Mouse (Mus musculus) midbrain, postnatal 0 days (tissue): ENCODE results near the gene Arfgef3. TPM values are rescaled to one million over a fixed set of nuclear protein-coding genes. Genes with fewer than 3 reads are reported as not detected.

Experiments used
- ATAC-seq: fragments of 200-750 bp; cut with Nextera tagmentation; 2 replicates; pipeline ENCODE4 v1.8.0; 2017; ENCODE audit warnings: moderate number of reproducible peaks, mild to moderate bottlenecking, moderate TSS enrichment, moderate library complexity; ENCODE audit not compliant: low FRiP score
- DNase-seq: peaks from one replicate; pipeline ENCODE4 v3.0.0-alpha.2; 2015; ENCODE audit warnings: low spot score
- H3K27ac ChIP-seq: fragments of 300-500 bp; sonication (generic); 2 replicates; pipeline ENCODE4 v1.5.1; 2014; ENCODE audit warnings: low read depth, mild to moderate bottlenecking, low read length, mixed read lengths
- H3K27me3 ChIP-seq: fragments of 300-500 bp; sonication (generic); 2 replicates; pipeline ENCODE4 v1.6.1; 2014; ENCODE audit warnings: low read length, control low read depth, mixed read lengths; ENCODE audit not compliant: insufficient read depth
- H3K36me3 ChIP-seq: fragments of 300-500 bp; sonication (generic); 2 replicates; pipeline ENCODE4 v1.6.1; 2014; ENCODE audit warnings: low read length, control low read depth, mixed read lengths; ENCODE audit not compliant: insufficient read depth
- H3K4me1 ChIP-seq: fragments of 300-500 bp; sonication (generic); 2 replicates; pipeline ENCODE4 v1.6.1; 2014; ENCODE audit warnings: mild to moderate bottlenecking, control low read depth, antibody characterized with exemption, low read length, mixed read lengths; ENCODE audit not compliant: insufficient read depth
- H3K4me2 ChIP-seq: fragments of 300-500 bp; sonication (generic); 2 replicates; pipeline ENCODE4 v1.6.1; 2014; ENCODE audit warnings: low read depth, mild to moderate bottlenecking, low read length, mixed read lengths; ENCODE audit not compliant: poor library complexity, severe bottlenecking
- H3K4me3 ChIP-seq: fragments of 300-500 bp; sonication (generic); 2 replicates; pipeline ENCODE4 v1.5.1; 2014; ENCODE audit warnings: low read depth, mild to moderate bottlenecking, low read length, moderate library complexity
- H3K9ac ChIP-seq: fragments of 300-500 bp; sonication (generic); replicated peaks from 2 replicates; pipeline ENCODE4 v1.6.1; 2014; ENCODE audit warnings: mild to moderate bottlenecking, low read length, moderate library complexity, mixed read lengths; ENCODE audit not compliant: poor library complexity, severe bottlenecking
- H3K9me3 ChIP-seq: fragments of 300-500 bp; sonication (generic); 2 replicates; pipeline ENCODE4 v1.6.1; 2016; ENCODE audit warnings: low read length, control low read depth
- CTCF ChIP-seq: IDR thresholded peaks from 2 replicates; pipeline ENCODE4 v1.5.1; 2016; ENCODE audit warnings: antibody characterized with exemption, mild to moderate bottlenecking
- WGBS: fragments of 180-500 bp; shearing (Covaris S2); extraction: QIAGEN DNeasy Blood & Tissue Kit; methylation state at CpG from one replicate; pipeline ENCODE4 v1.1.7; 2014; 5-methylcytosine and 5-hydroxymethylcytosine counted together
- polyA plus RNA-seq: library from polyadenylated mRNA; unstranded; fragments of >200 nt; fragmentation: Nextera tagmentation; extraction: Ambion mirVana; gene quantifications from 2 replicates; pipeline ENCODE4 v1.2.1, GENCODE M21; 2015
- total RNA-seq: library from RNA; depleted of rRNA; stranded (reverse); fragments of >200 nt; gene quantifications from 2 replicates; pipeline ENCODE4 v1.2.3, GENCODE M21; 2014; rRNA removed

The Arfgef3 gene
- 37.4 and 40.9 TPM in 2 replicates for total RNA-seq
- 5.4 and 6.2 TPM in 2 replicates for polyA plus RNA-seq

GRCm38 (mm10) chr10:18743286-18744142 lies at the start of gene Arfgef3:
Gene Arfgef3 (minus strand): TSS chr10:18743949.
- WGBS, result under 1% methylated on average over 50 of the region's 50 CpGs
- no peak; the same call in 1 of the 2 replicates for TF ChIP-seq CTCF
- DNase-seq (peak; percentile 73), ATAC-seq (peak; percentile 85)
- peak within 1 kb of the TSS; percentile 95 for H3K27ac ChIP-seq
- no peaks in the 10 kb centered on the region for H3K9me3 ChIP-seq
- no peaks in the 10 kb centered on the region for H3K4me1 ChIP-seq
- no peaks in the 10 kb centered on the region for H3K36me3 ChIP-seq
- no peaks in the 10 kb centered on the region for H3K27me3 ChIP-seq
- peak within 1 kb of the TSS; percentile 89 for H3K9ac ChIP-seq
- peak within 1 kb of the TSS; percentile 79 for H3K4me3 ChIP-seq
- peak within 1 kb of the TSS; percentile 68 for H3K4me2 ChIP-seq

GRCm38 (mm10) chr10:18790063-18790462 lies 46.3 kb upstream of the Arfgef3 start:
- no peak overlapping the region for H3K9ac ChIP-seq
- TF ChIP-seq CTCF, result no peak
- DNase-seq (no peak), ATAC-seq (no peak)
- no peaks in the 10 kb centered on the region for H3K4me1 ChIP-seq
- 84% methylated on average over 4 of the region's 4 CpGs for WGBS
- H3K9me3 ChIP-seq, result no peaks in the 10 kb centered on the region
- H3K36me3 ChIP-seq, result no peaks in the 10 kb centered on the region
- no peak overlapping the region for H3K4me3 ChIP-seq
- H3K4me2 ChIP-seq, result no peak overlapping the region
- H3K27ac ChIP-seq, result no peak overlapping the region
- no peaks in the 10 kb centered on the region for H3K27me3 ChIP-seq

DNA sequence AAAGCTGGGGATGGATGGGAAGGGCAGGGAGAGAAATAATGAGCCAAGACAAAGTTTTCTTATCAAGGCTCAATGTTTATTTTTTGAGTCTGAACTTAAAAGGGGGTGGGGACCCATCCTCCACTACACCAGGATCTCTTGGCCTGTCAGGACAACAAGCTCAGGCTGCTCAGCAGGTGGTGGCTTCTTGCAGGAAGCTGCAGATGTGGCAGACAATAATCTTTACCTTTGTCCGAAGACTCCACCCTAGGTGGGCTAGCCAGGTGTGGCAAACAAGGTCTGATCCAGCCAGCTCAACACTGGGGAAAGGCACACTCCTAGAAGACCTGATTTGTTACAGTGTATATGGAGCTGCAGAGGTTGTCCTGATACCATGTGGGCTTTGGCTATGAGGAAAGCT lies 44.9 kb upstream of the Arfgef3 start:
- ATAC-seq (no peak), DNase-seq (no peak)
- no peaks in the 10 kb centered on the region for H3K4me1 ChIP-seq
- H3K36me3 ChIP-seq, result no peaks in the 10 kb centered on the region
- 60% methylated on average over 1 of the region's 1 CpGs for WGBS
- no peaks in the 10 kb centered on the region for H3K27me3 ChIP-seq
- H3K27ac ChIP-seq, result no peak overlapping the region
- no peak overlapping the region for H3K4me2 ChIP-seq
- no peak for TF ChIP-seq CTCF
- no peak overlapping the region for H3K9ac ChIP-seq
- no peaks in the 10 kb centered on the region for H3K9me3 ChIP-seq
- no peak overlapping the region for H3K4me3 ChIP-seq

DNA sequence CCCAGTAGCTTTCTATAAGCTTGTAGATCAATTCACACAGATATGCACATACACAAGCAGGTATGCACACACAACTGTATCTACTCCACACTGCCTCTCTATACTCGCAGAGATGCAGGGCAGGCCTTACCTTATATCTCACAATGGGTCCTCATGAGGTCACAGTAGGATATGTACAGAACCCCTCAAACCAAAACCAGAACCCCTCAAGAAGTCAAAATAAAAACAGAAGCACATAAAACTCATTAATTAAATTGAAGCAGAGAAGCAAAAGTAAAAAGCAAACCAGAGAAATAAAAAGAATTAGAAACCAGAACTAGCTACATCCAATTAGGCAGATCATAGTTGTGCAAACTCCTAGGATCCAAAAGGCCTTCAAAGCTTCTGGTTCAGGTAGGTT lies 42.9 kb upstream of the Arfgef3 start, which contains the start of gene Gm4922:
TSS of gene Gm4922 (minus strand) at position 101 of the 400 bp plus-strand sequence.
- Histone ChIP-seq H3K4me3 (no peak within 1 kb of the TSS), H3K9ac (no peak within 1 kb of the TSS), H3K36me3 (no peaks in the 10 kb centered on the region), H3K27me3 (no peaks in the 10 kb centered on the region), H3K27ac (no peak within 1 kb of the TSS), H3K4me1 (no peaks in the 10 kb centered on the region), H3K4me2 (no peak within 1 kb of the TSS), H3K9me3 (no peaks in the 10 kb centered on the region)
- ATAC-seq, result no peak
- TF ChIP-seq CTCF, result no peak
- no peak for DNase-seq
- WGBS, result 88% methylated on average over 1 of the region's 1 CpGs

- Histone ChIP-seq H3K9ac (no peak overlapping the region), H3K27me3 (no peaks in the 10 kb centered on the region), H3K4me1 (no peaks in the 10 kb centered on the region), H3K27ac (no peak overlapping the region), H3K36me3 (no peaks in the 10 kb centered on the region), H3K4me2 (no peak overlapping the region), H3K9me3 (no peaks in the 10 kb centered on the region), H3K4me3 (no peak overlapping the region)
- ATAC-seq (no peak), DNase-seq (no peak)
- TF ChIP-seq CTCF, result no peak
- 69% methylated on average over 3 of the region's 3 CpGs for WGBS
These were observed 33.8 kb upstream of the Arfgef3 start for GRCm38 (mm10) chr10:18777546-18777945.

DNA sequence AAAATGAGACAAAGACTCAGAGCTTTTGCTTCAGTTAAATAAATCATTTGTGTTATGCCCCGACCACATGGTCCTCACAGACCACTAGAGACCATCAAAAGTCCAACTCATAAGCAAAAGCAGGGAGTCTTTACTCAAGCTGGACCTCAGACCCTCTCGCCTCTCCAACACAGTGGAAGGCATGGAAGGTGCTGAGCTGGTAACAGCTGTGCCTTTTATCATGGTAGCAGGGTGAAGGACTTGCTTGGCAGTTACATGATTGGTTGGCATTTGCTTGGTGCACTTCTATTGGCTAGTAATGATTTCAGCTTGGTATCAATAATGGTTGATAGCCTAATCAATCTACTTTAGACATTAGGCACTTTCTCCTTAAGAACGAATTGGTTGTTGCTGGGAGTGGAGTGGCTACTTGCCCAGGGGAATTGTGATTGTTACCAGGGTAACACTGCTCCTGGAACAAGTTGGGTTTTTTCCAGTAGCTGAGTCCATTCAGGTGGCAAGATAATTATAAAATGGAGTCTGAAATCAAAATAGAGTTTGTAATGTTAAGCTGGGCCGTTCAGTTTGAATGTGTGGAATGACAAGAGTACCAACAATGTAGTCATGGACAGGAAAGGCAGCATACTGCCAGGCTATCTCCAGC lies 28.9 kb upstream of the Arfgef3 start:
- 71% methylated on average over 4 of the region's 4 CpGs for WGBS

More for the DNA sequence above, 28.9 kb upstream of the Arfgef3 start:
- no peak for TF ChIP-seq CTCF
- ATAC-seq (no peak), DNase-seq (peak; percentile 9)
- Histone ChIP-seq H3K36me3 (no peaks in the 10 kb centered on the region), H3K9me3 (no peaks in the 10 kb centered on the region), H3K4me3 (no peak overlapping the region), H3K4me2 (no peak overlapping the region), H3K4me1 (no peaks in the 10 kb centered on the region), H3K27me3 (no peaks in the 10 kb centered on the region), H3K27ac (no peak overlapping the region), H3K9ac (no peak overlapping the region)
